Mouse (Mus musculus) central nervous system, embryonic 18 days (tissue): ENCODE measurements around the gene Cbfa2t3. TPM values are rescaled to one million over a fixed set of nuclear protein-coding genes. Genes with fewer than 3 reads are reported as not detected.

ENCODE experiments used
- polyA plus RNA-seq: library from polyadenylated mRNA; depleted of rRNA; stranded (reverse); fragments of >200 nt; gene quantifications from 2 replicates; pipeline ENCODE4 v1.2.3, GENCODE M21; 2012; rRNA removed

Cbfa2t3 gene
- polyA plus RNA-seq, result 6.3 and 8.0 TPM in 2 replicates

GRCm38 (mm10) chr8:122699005-122699492 lies at the start of gene Cbfa2t3:
Gene Cbfa2t3 (minus strand): TSS chr8:122699109.

GRCm38 (mm10) chr8:122622727-122623126 lies 76.2 kb downstream of the Cbfa2t3 start, which contains the start of gene Pabpn1l:
Gene Pabpn1l (minus strand): TSS chr8:122622739.

GRCm38 (mm10) chr8:122611295-122612133 lies 87.4 kb downstream of the Cbfa2t3 start, which contains the start of the genes Galns and Trappc2l:
Gene Galns (minus strand): TSS chr8:122611463.
Gene Trappc2l (plus strand): TSS chr8:122611640.

GRCm38 (mm10) chr8:122576648-122577022 lies 122.3 kb downstream of the Cbfa2t3 start, which contains the start of gene Aprt:
Gene Aprt (minus strand): TSS chr8:122576909.

Other genes starting within 250 kb of the Cbfa2t3 start
- gene Snai3, start 238.4 kb downstream of the Cbfa2t3 start, polyA plus RNA-seq, result 0.25 TPM in 1 of 2 replicates, not detected in the other
- gene Rnf166, start 223.0 kb downstream of the Cbfa2t3 start, polyA plus RNA-seq, result 48.6 TPM in 2 replicates
- 94.0 and 94.5 TPM in 2 replicates for gene Ctu2, start 223.0 kb downstream of the Cbfa2t3 start, polyA plus RNA-seq
- gene Piezo1, start 147.8 kb downstream of the Cbfa2t3 start, polyA plus RNA-seq, result 16.1 and 19.0 TPM in 2 replicates
- 10.5 and 11.4 TPM in 2 replicates for gene Cdt1, start 131.1 kb downstream of the Cbfa2t3 start, polyA plus RNA-seq
- gene Aprt, start 122.2 kb downstream of the Cbfa2t3 start, polyA plus RNA-seq, result 117 and 121 TPM in 2 replicates
- gene Galns, start 87.6 kb downstream of the Cbfa2t3 start, polyA plus RNA-seq, result 8.0 and 8.2 TPM in 2 replicates
- gene Trappc2l, start 87.5 kb downstream of the Cbfa2t3 start, polyA plus RNA-seq, result 161 and 186 TPM in 2 replicates
- gene Pabpn1l, start 76.4 kb downstream of the Cbfa2t3 start, polyA plus RNA-seq, result not detected in 2 replicates
- gene Acsf3, start 76.4 kb upstream of the Cbfa2t3 start, polyA plus RNA-seq, result 16.7 and 17.2 TPM in 2 replicates
- gene Cdh15, start 148.9 kb upstream of the Cbfa2t3 start, polyA plus RNA-seq, result 2.0 and 2.7 TPM in 2 replicates